Mouse (Mus musculus): Measurements from ENCODE around the gene Xylt2. TPM values are rescaled to one million over a fixed set of nuclear protein-coding genes. Genes with fewer than 3 reads are reported as not detected.

The Xylt2 gene
- total and polyA plus RNA-seq, 2 experiments from 2014 or later: 7.0 to 23.3 TPM

- no peak overlapping the region for H3K4me3 ChIP-seq (ENCODE audit: low read depth, low read length)
- H3K4me2 ChIP-seq (ENCODE audit: low read depth, low read length): no peak overlapping the region
- no peak overlapping the region for H3K27ac ChIP-seq (ENCODE audit: low read depth)
- no peaks in the 10 kb centered on the region for H3K4me1 ChIP-seq (ENCODE audit: control insufficient read depth, insufficient read depth)
- no peak for ATAC-seq (ENCODE audit: insufficient read depth, low read depth)
- H3K9ac ChIP-seq (replicated peaks; ENCODE audit: low read depth, low read length): no peak overlapping the region
- H3K9me3 ChIP-seq (replicated peaks; ENCODE audit: control insufficient read depth, low read length): no peaks in the 10 kb centered on the region
- WGBS: 59% methylated on average over 6 of the region's 6 CpGs
- H3K27me3 ChIP-seq (ENCODE audit: control insufficient read depth, insufficient read depth, low read length): no peaks in the 10 kb centered on the region
- no peak for DNase-seq (ENCODE audit: low spot score)
- TF ChIP-seq CTCF (IDR thresholded peaks at IDR 0.05; ENCODE audit: low read depth) (no peak), EP300 (IDR thresholded peaks at IDR 0.05; ENCODE audit: low read depth) (no peak)
- no peaks in the 10 kb centered on the region for H3K36me3 ChIP-seq (replicated peaks; ENCODE audit: control insufficient read depth, insufficient read depth, low read length)
Observed at GRCm38 (mm10) chr11:94687178-94687577, 9.9 kb upstream of the Xylt2 start.

GRCm38 (mm10) chr11:94682427-94682826 is 5.1 kb upstream of the Xylt2 start:
- peaks cover 3% of the 10 kb centered on the region for H3K4me1 ChIP-seq (ENCODE audit: control insufficient read depth, insufficient read depth)
- ATAC-seq (ENCODE audit: insufficient read depth, low read depth): no peak
- no peak overlapping the region for H3K27ac ChIP-seq (ENCODE audit: low read depth)
- WGBS: 77% methylated on average over 7 of the region's 7 CpGs
- TF ChIP-seq EP300 (IDR thresholded peaks at IDR 0.05; ENCODE audit: low read depth): no peak
- no peak for TF ChIP-seq CTCF (IDR thresholded peaks at IDR 0.05; ENCODE audit: low read depth)
- no peaks in the 10 kb centered on the region for H3K27me3 ChIP-seq (ENCODE audit: control insufficient read depth, insufficient read depth, low read length)
- no peak overlapping the region for H3K9ac ChIP-seq (replicated peaks; ENCODE audit: low read depth, low read length)
- H3K36me3 ChIP-seq (replicated peaks; ENCODE audit: control insufficient read depth, insufficient read depth, low read length): no peaks in the 10 kb centered on the region
- no peaks in the 10 kb centered on the region for H3K9me3 ChIP-seq (replicated peaks; ENCODE audit: control insufficient read depth, low read length)
- DNase-seq (ENCODE audit: low spot score): no peak
- no peak overlapping the region for H3K4me2 ChIP-seq (ENCODE audit: low read depth, low read length)
- no peak overlapping the region for H3K4me3 ChIP-seq (ENCODE audit: low read depth, low read length)

- DNase-seq (ENCODE audit: low spot score) (no peak), ATAC-seq (ENCODE audit: insufficient read depth, low read depth) (no peak)
- H3K27me3 ChIP-seq (ENCODE audit: control insufficient read depth, insufficient read depth, low read length): no peaks in the 10 kb centered on the region
- no peak overlapping the region for H3K9ac ChIP-seq (replicated peaks; ENCODE audit: low read depth, low read length)
- no peaks in the 10 kb centered on the region for H3K9me3 ChIP-seq (replicated peaks; ENCODE audit: control insufficient read depth, low read length)
- H3K4me1 ChIP-seq (ENCODE audit: control insufficient read depth, insufficient read depth): peaks cover 3% of the 10 kb centered on the region
- 66% methylated on average over 4 of the region's 4 CpGs for WGBS
- no peak overlapping the region for H3K4me2 ChIP-seq (ENCODE audit: low read depth, low read length)
- TF ChIP-seq CTCF (IDR thresholded peaks at IDR 0.05; ENCODE audit: low read depth) (no peak), EP300 (IDR thresholded peaks at IDR 0.05; ENCODE audit: low read depth) (no peak)
- no peak overlapping the region for H3K4me3 ChIP-seq (ENCODE audit: low read depth, low read length)
- no peak overlapping the region for H3K27ac ChIP-seq (ENCODE audit: low read depth)
- no peaks in the 10 kb centered on the region for H3K36me3 ChIP-seq (replicated peaks; ENCODE audit: control insufficient read depth, insufficient read depth, low read length)
Observed at GRCm38 (mm10) chr11:94681640-94682039, 4.3 kb upstream of the Xylt2 start.

GRCm38 (mm10) chr11:94680639-94681038 is 3.3 kb upstream of the Xylt2 start:
- Histone ChIP-seq H3K4me3 (ENCODE audit: low read depth, low read length) (no peak overlapping the region), H3K27me3 (ENCODE audit: control insufficient read depth, insufficient read depth, low read length) (no peaks in the 10 kb centered on the region), H3K27ac (ENCODE audit: low read depth) (no peak overlapping the region), H3K36me3 (replicated peaks; ENCODE audit: control insufficient read depth, insufficient read depth, low read length) (no peaks in the 10 kb centered on the region), H3K9me3 (replicated peaks; ENCODE audit: control insufficient read depth, low read length) (no peaks in the 10 kb centered on the region), H3K4me2 (ENCODE audit: low read depth, low read length) (no peak overlapping the region), H3K9ac (replicated peaks; ENCODE audit: low read depth, low read length) (no peak overlapping the region), H3K4me1 (ENCODE audit: control insufficient read depth, insufficient read depth) (peaks cover 12% of the 10 kb centered on the region)
- TF ChIP-seq EP300 (IDR thresholded peaks at IDR 0.05; ENCODE audit: low read depth): no peak
- TF ChIP-seq CTCF (IDR thresholded peaks at IDR 0.05; ENCODE audit: low read depth): no peak
- DNase-seq (ENCODE audit: low spot score) (no peak), ATAC-seq (ENCODE audit: insufficient read depth, low read depth) (no peak)

DNA sequence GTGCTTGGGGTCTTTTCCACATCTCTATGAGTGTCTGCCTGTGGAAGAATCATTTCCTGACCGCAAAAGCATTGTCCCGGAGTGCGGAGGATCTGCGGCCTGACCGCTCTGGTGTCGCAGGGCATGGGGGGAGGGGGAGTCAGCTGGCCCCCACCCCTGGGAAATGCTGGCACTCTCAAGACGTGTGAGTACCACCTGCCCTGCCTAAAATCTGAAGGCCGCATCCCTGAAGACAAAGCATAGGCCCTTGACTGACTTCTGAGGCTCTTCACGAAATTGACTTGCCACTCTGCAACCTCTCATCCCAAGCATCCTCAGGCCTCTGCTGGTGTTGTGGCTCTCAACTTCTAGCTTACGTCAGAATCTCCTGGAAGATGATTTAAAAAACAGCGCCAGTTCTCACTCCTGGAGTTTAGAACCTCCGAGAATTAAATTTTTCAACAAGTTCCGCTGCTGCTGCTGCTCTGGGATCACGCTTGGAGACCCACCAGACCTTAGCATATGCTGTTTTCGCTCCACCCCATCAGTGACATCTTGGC is 361 bp upstream of the Xylt2 start:
- no peak overlapping the region for H3K27ac ChIP-seq (ENCODE audit: low read depth)
- H3K36me3 ChIP-seq (replicated peaks; ENCODE audit: control insufficient read depth, insufficient read depth, low read length): no peaks in the 10 kb centered on the region
- TF ChIP-seq CTCF (IDR thresholded peaks at IDR 0.05; ENCODE audit: low read depth) (no peak), EP300 (IDR thresholded peaks at IDR 0.05; ENCODE audit: low read depth) (no peak)
- WGBS: 28% methylated on average over 15 of the region's 15 CpGs
- DNase-seq (ENCODE audit: low spot score) (no peak), ATAC-seq (ENCODE audit: insufficient read depth, low read depth) (peak; percentile 18; the same call in 1 of the 2 replicates)
- H3K4me2 ChIP-seq (ENCODE audit: low read depth, low read length): peak overlapping the region; percentile 96
- H3K4me3 ChIP-seq (ENCODE audit: low read depth, low read length): peak overlapping the region; percentile 100
- H3K4me1 ChIP-seq (ENCODE audit: control insufficient read depth, insufficient read depth): peaks cover 25% of the 10 kb centered on the region
- peak overlapping the region; percentile 99 for H3K9ac ChIP-seq (replicated peaks; ENCODE audit: low read depth, low read length)
- H3K27me3 ChIP-seq (ENCODE audit: control insufficient read depth, insufficient read depth, low read length): no peaks in the 10 kb centered on the region
- no peaks in the 10 kb centered on the region for H3K9me3 ChIP-seq (replicated peaks; ENCODE audit: control insufficient read depth, low read length)

GRCm38 (mm10) chr11:94676308-94676707 is 1.0 kb downstream of the Xylt2 start:
- Histone ChIP-seq H3K36me3 (replicated peaks; ENCODE audit: control insufficient read depth, insufficient read depth, low read length) (no peaks in the 10 kb centered on the region), H3K9me3 (replicated peaks; ENCODE audit: control insufficient read depth, low read length) (no peaks in the 10 kb centered on the region), H3K27me3 (ENCODE audit: control insufficient read depth, insufficient read depth, low read length) (no peaks in the 10 kb centered on the region), H3K4me2 (ENCODE audit: low read depth, low read length) (peak overlapping the region; percentile 96), H3K9ac (replicated peaks; ENCODE audit: low read depth, low read length) (peak overlapping the region; percentile 99), H3K27ac (ENCODE audit: low read depth) (no peak overlapping the region), H3K4me1 (ENCODE audit: control insufficient read depth, insufficient read depth) (peaks cover 25% of the 10 kb centered on the region), H3K4me3 (ENCODE audit: low read depth, low read length) (peak overlapping the region; percentile 100)
- ATAC-seq (ENCODE audit: insufficient read depth, low read depth): no peak
- 58% methylated on average over 4 of the region's 4 CpGs for WGBS
- no peak for DNase-seq (ENCODE audit: low spot score)
- TF ChIP-seq CTCF (IDR thresholded peaks at IDR 0.05; ENCODE audit: low read depth): no peak
- no peak for TF ChIP-seq EP300 (IDR thresholded peaks at IDR 0.05; ENCODE audit: low read depth)
